Mouse (Mus musculus) MEL (cell line): ENCODE results near the gene Sash1. TPM values are rescaled to one million over a fixed set of nuclear protein-coding genes. Genes with fewer than 3 reads are reported as not detected.

Experiments used
- DNase-seq: peaks from one replicate; pipeline ENCODE4 v3.0.0; 2011; ENCODE audit warnings: low read depth, low spot score
- H3K27ac ChIP-seq: 2 replicates; pipeline ENCODE4 v1.5.1; 2012; ENCODE audit warnings: low read depth, mild to moderate bottlenecking, control low read depth, low read length, moderate library complexity; ENCODE audit not compliant: control insufficient read depth
- H3K27me3 ChIP-seq, 2 experiments: fragments of 150-350 bp in 1 of 2; sonication (generic) in 1 of 2; 2 replicates each; pipeline ENCODE4 v1.6.1; 2012; ENCODE audit warnings: low read length in 2 of 2, mild to moderate bottlenecking in 2 of 2, improper control_type of control experiment in 1 of 2, moderate library complexity in 1 of 2; ENCODE audit not compliant: insufficient read depth in 2 of 2, control insufficient read depth in 1 of 2
- H3K36me3 ChIP-seq, 2 experiments: 2 replicates each; pipeline ENCODE4 v1.6.1; 2012 to 2014; ENCODE audit warnings: low read length in 2 of 2, improper control_type of control experiment in 1 of 2, inconsistent platforms in 1 of 2, mild to moderate bottlenecking in 1 of 2; ENCODE audit not compliant: insufficient read depth in 2 of 2, control insufficient read depth in 1 of 2
- H3K4me1 ChIP-seq, 2 experiments: fragments of 150-350 bp in 1 of 2; sonication (generic) in 1 of 2; 2 replicates each; pipeline ENCODE4 v1.6.1; 2012; ENCODE audit warnings: low read length in 2 of 2, improper control_type of control experiment in 1 of 2, mild to moderate bottlenecking in 1 of 2; ENCODE audit not compliant: insufficient read depth in 2 of 2, control insufficient read depth in 1 of 2
- H3K4me3 ChIP-seq, 2 experiments: fragments of 150-350 bp in 1 of 2; sonication (generic) in 1 of 2; 2 replicates each; pipeline ENCODE4 v1.5.1; 2012; ENCODE audit warnings: low read depth in 2 of 2, low read length in 2 of 2, mild to moderate bottlenecking in 2 of 2, moderate library complexity in 2 of 2, control low read depth in 1 of 2, improper control_type of control experiment in 1 of 2; ENCODE audit not compliant: control insufficient read depth in 1 of 2, insufficient read depth in 1 of 2
- H3K79me2 ChIP-seq: 2 replicates; pipeline ENCODE4 v1.6.1; 2012; ENCODE audit warnings: mild to moderate bottlenecking, low read length, moderate library complexity; ENCODE audit not compliant: control insufficient read depth, poor library complexity, insufficient read depth
- H3K9ac ChIP-seq: 2 replicates; pipeline ENCODE4 v1.6.1; 2012; ENCODE audit warnings: low read depth, mild to moderate bottlenecking, control low read depth, low read length, moderate library complexity; ENCODE audit not compliant: control insufficient read depth, poor library complexity, severe bottlenecking
- H3K9me3 ChIP-seq: fragments of 150-350 bp; sonication (generic); replicated peaks from 2 replicates; pipeline ENCODE4 v1.6.1; 2012; ENCODE audit warnings: mild to moderate bottlenecking, low read length, improper control_type of control experiment, moderate library complexity; ENCODE audit not compliant: insufficient read depth
- BHLHE40 ChIP-seq: IDR thresholded peaks from 2 replicates; pipeline ENCODE4 v1.6.1; 2012; ENCODE audit warnings: low read depth, mild to moderate bottlenecking, inconsistent platforms, low read length, improper control_type of control experiment, borderline replicate concordance
- E2F4 ChIP-seq: IDR thresholded peaks from 2 replicates; pipeline ENCODE4 v1.6.1; 2011; ENCODE audit warnings: low read depth, low read length, improper control_type of control experiment, borderline replicate concordance
- ELF1 ChIP-seq: IDR thresholded peaks from 2 replicates; pipeline ENCODE4 v1.6.1; 2014; ENCODE audit warnings: low read depth, mild to moderate bottlenecking, inconsistent platforms, low read length, improper control_type of control experiment, moderate library complexity
- ETS1 ChIP-seq: IDR thresholded peaks from 2 replicates; pipeline ENCODE4 v1.6.1; 2012; ENCODE audit warnings: low read depth, mild to moderate bottlenecking, inconsistent platforms, low read length, improper control_type of control experiment, moderate library complexity
- GATA1 ChIP-seq: IDR thresholded peaks from 2 replicates; pipeline ENCODE4 v1.6.1; 2011; ENCODE audit warnings: low read depth, low read length, improper control_type of control experiment
- HCFC1 ChIP-seq: IDR thresholded peaks from 2 replicates; pipeline ENCODE4 v1.6.1; 2012; ENCODE audit warnings: low read depth, mild to moderate bottlenecking, inconsistent platforms, low read length, improper control_type of control experiment, moderate library complexity
- JUND ChIP-seq: IDR thresholded peaks from 2 replicates; pipeline ENCODE4 v1.6.1; 2011; ENCODE audit warnings: low read depth, mild to moderate bottlenecking, improper control_type of control experiment, low read length
- KAT2A ChIP-seq: conservative IDR thresholded peaks from 2 replicates; pipeline ENCODE4 v1.6.1; 2012; ENCODE audit warnings: low read depth, low read length, improper control_type of control experiment, inconsistent platforms
- MAFK ChIP-seq: IDR thresholded peaks from 2 replicates; pipeline ENCODE4 v1.6.1; 2011; ENCODE audit warnings: low read depth, mild to moderate bottlenecking, low read length, improper control_type of control experiment, borderline replicate concordance
- MAZ ChIP-seq: IDR thresholded peaks from 2 replicates; pipeline ENCODE4 v1.6.1; 2012; ENCODE audit warnings: low read depth, mild to moderate bottlenecking, inconsistent platforms, low read length, improper control_type of control experiment
- MEF2A ChIP-seq: IDR thresholded peaks from 2 replicates; pipeline ENCODE4 v1.6.1; 2014; ENCODE audit warnings: low read depth, mild to moderate bottlenecking, inconsistent platforms, low read length, improper control_type of control experiment; ENCODE audit not compliant: poor library complexity, insufficient replicate concordance, severe bottlenecking; ENCODE audit errors: extremely low read depth
- MXI1 ChIP-seq: IDR thresholded peaks from 2 replicates; pipeline ENCODE4 v1.6.1; 2011; ENCODE audit warnings: mild to moderate bottlenecking, low read depth, low read length, improper control_type of control experiment
- MYC ChIP-seq: IDR thresholded peaks from 2 replicates; pipeline ENCODE4 v1.6.1; 2011; ENCODE audit warnings: low read depth, mild to moderate bottlenecking, low read length, improper control_type of control experiment, moderate library complexity
- NELFE ChIP-seq: IDR thresholded peaks from 2 replicates; pipeline ENCODE4 v1.6.1; 2011; ENCODE audit warnings: low read depth, low read length, improper control_type of control experiment
- NRF1 ChIP-seq: IDR thresholded peaks from 2 replicates; pipeline ENCODE4 v1.6.1; 2014; ENCODE audit warnings: low read depth, mild to moderate bottlenecking, inconsistent platforms, low read length, improper control_type of control experiment, moderate library complexity; ENCODE audit not compliant: poor library complexity, insufficient read depth, severe bottlenecking
- POLR2AphosphoS2 ChIP-seq: IDR thresholded peaks from 2 replicates; pipeline ENCODE4 v1.6.1; 2011; ENCODE audit warnings: low read length, improper control_type of control experiment
- RAD21 ChIP-seq: IDR thresholded peaks from 2 replicates; pipeline ENCODE4 v1.6.1; 2011; ENCODE audit warnings: mild to moderate bottlenecking, low read depth, low read length, improper control_type of control experiment
- SIN3A ChIP-seq: IDR thresholded peaks from 2 replicates; pipeline ENCODE4 v1.6.1; 2012; ENCODE audit warnings: low read length, improper control_type of control experiment, inconsistent platforms
- UBTF ChIP-seq: IDR thresholded peaks from 2 replicates; pipeline ENCODE4 v1.6.1; 2012; ENCODE audit warnings: low read depth, mild to moderate bottlenecking, inconsistent platforms, low read length, improper control_type of control experiment, moderate library complexity, borderline replicate concordance; ENCODE audit not compliant: insufficient read depth
- ZC3H11A ChIP-seq: IDR thresholded peaks from 2 replicates; pipeline ENCODE4 v1.6.1; 2012; ENCODE audit warnings: low read depth, mild to moderate bottlenecking, inconsistent platforms, low read length, improper control_type of control experiment
- ZNF384 ChIP-seq: IDR thresholded peaks from 2 replicates; pipeline ENCODE4 v1.6.1; 2012; ENCODE audit warnings: low read depth, mild to moderate bottlenecking, inconsistent platforms, low read length, improper control_type of control experiment
- polyA plus RNA-seq, 2 experiments: library from polyadenylated mRNA; stranded (reverse) in 1 of 2; unstranded in 1 of 2; fragments of >175 nt in 1 of 2; fragments of >200 nt in 1 of 2; gene quantifications; 2 replicates each; pipeline versions ENCODE4 v1.2.1 to v1.2.4; 2012; ENCODE audit warnings: low replicate concordance in 2 of 2, low read depth in 1 of 2; ENCODE audit not compliant: insufficient read length in 2 of 2, insufficient read depth in 1 of 2, missing spikeins in 1 of 2
- total RNA-seq: library from RNA; depleted of rRNA; stranded (reverse); fragments of 300-350 nt; gene quantifications from 2 replicates; pipeline ENCODE4 v1.2.3, GENCODE M21; 2012

Gene Sash1
- total and polyA plus RNA-seq, 3 experiments: not detected

GRCm38 (mm10) chr10:8925299-8925698, 39.4 kb upstream of the Sash1 start:
- no peaks in the 10 kb centered on the region for H3K9me3 ChIP-seq
- no peaks in the 10 kb centered on the region for H3K36me3 ChIP-seq
- H3K4me3 ChIP-seq: no peak overlapping the region
- TF ChIP-seq NRF1 (no peak), ELF1 (no peak), E2F4 (no peak), ZC3H11A (no peak), MAFK (no peak), HCFC1 (no peak), ETS1 (no peak), POLR2AphosphoS2 (no peak), MYC (no peak)
- no peaks in the 10 kb centered on the region for H3K27me3 ChIP-seq
- H3K79me2 ChIP-seq: no peaks in the 10 kb centered on the region
- no peak for DNase-seq
- no peak overlapping the region for H3K27ac ChIP-seq
- no peak overlapping the region for H3K9ac ChIP-seq
- H3K4me1 ChIP-seq: no peaks in the 10 kb centered on the region

GRCm38 (mm10) chr10:8921098-8921693, 35.3 kb upstream of the Sash1 start:
- Histone ChIP-seq H3K9ac (no peak overlapping the region), H3K27ac (no peak overlapping the region), H3K4me3 (no peak overlapping the region), H3K9me3 (no peaks in the 10 kb centered on the region), H3K79me2 (no peaks in the 10 kb centered on the region), H3K36me3 (no peaks in the 10 kb centered on the region), H3K27me3 (no peaks in the 10 kb centered on the region), H3K4me1 (no peaks in the 10 kb centered on the region)
- no peak for DNase-seq
- TF ChIP-seq SIN3A (no peak), NRF1 (no peak), MAZ (no peak), POLR2AphosphoS2 (no peak), NELFE (no peak), E2F4 (no peak), JUND (no peak), GATA1 (no peak), MXI1 (no peak)

- no peak for DNase-seq
- Histone ChIP-seq H3K9ac (no peak overlapping the region), H3K4me1 (no peaks in the 10 kb centered on the region)
- TF ChIP-seq BHLHE40 (no peak), GATA1 (no peak), MYC (no peak), MAZ (no peak), ZNF384 (no peak), MEF2A (no peak), JUND (no peak), RAD21 (no peak), KAT2A (no peak), UBTF (no peak)
- TF ChIP-seq, all 39 proteins: peak for 0
- Histone ChIP-seq H3K27ac (no peak overlapping the region), H3K36me3 (no peaks in the 10 kb centered on the region), H3K9me3 (no peaks in the 10 kb centered on the region), H3K79me2 (no peaks in the 10 kb centered on the region), H3K4me3 (no peak overlapping the region), H3K27me3 (no peaks in the 10 kb centered on the region)
Measured at GRCm38 (mm10) chr10:8917798-8918197, 31.9 kb upstream of the Sash1 start.
